Mouse (Mus musculus) thymus, postnatal 10 days (tissue): ENCODE results near the gene Gm21762.
"Not testable (repeated sequence)": the region's sequence is repeated elsewhere in the genome, so short reads cannot be mapped to it uniquely, and the experiment has no call there.

ENCODE experiments used
- DNase-seq, 2 experiments: peaks; one replicate each; pipeline ENCODE4 v3.0.0; 2021; ENCODE audit warnings: low spot score in 2 of 2

Gene Gm21762

DNA sequence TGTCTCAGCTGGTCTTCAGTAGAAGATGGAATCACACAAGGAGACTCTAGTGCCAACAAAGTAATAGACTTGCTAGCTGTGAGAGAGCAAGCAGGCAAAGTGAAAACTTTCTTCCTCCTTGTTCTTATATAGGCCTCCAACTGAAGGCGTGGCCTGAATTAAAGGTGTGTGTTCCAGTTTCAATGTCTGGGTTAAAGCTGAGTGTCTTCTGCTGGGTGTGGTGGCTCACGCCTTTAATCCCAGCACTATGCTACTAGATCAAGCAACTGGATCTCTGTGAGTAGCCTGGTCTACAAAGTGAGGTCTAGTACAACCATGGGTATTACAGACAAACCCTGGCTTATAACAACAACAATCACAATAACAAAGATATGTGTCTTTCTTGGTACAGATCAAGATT, at the start of gene Gm21762:
Gene Gm21762 (minus strand): TSS at position 101 of the 400 bp plus-strand sequence.
- not testable (repeated sequence) for DNase-seq

DNA sequence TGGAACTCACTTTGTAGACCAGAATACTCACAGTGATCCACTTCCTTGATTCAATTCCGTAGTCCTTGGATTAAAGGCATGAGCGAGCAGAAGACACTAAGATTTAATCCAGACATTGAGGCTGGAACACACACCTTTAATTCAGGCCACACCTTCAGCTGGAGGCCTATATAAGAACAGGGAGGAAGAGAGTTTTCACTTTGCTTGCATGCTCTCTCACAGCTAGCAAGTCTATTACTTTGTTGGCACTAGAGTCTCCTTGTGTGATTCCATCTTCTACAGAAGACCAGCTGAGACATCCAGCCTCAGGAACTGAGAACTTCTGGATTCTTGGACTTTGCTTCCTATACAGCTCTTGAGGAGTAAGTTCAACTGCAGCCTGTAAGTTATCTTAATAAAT, 47.1 kb upstream of the Gm21762 start, which contains the start of gene AF067061:
Gene AF067061 (plus strand): TSS at position 245 of the 400 bp plus-strand sequence.
- not testable (repeated sequence) for DNase-seq

DNA sequence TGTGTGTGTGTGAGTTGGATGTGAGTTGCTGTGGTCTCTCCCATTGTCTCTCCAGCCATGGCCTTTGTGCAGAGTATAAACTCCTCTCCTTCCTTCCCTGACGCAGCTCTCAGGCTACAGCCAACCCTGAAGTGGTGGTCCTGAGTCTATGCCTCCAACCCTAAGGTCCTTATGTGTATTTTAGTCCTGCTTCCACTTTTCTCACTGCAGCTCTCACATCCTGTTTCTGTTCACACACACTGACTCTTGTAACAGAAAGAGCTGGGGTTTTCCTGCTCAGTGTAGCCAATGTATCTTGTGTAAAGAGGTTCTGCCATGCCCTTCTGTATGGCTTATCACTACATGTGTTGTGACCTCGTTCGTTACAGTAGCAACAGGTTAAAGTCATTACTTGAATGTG, 44.0 kb upstream of the Gm21762 start:
- not testable (repeated sequence) for DNase-seq

DNA sequence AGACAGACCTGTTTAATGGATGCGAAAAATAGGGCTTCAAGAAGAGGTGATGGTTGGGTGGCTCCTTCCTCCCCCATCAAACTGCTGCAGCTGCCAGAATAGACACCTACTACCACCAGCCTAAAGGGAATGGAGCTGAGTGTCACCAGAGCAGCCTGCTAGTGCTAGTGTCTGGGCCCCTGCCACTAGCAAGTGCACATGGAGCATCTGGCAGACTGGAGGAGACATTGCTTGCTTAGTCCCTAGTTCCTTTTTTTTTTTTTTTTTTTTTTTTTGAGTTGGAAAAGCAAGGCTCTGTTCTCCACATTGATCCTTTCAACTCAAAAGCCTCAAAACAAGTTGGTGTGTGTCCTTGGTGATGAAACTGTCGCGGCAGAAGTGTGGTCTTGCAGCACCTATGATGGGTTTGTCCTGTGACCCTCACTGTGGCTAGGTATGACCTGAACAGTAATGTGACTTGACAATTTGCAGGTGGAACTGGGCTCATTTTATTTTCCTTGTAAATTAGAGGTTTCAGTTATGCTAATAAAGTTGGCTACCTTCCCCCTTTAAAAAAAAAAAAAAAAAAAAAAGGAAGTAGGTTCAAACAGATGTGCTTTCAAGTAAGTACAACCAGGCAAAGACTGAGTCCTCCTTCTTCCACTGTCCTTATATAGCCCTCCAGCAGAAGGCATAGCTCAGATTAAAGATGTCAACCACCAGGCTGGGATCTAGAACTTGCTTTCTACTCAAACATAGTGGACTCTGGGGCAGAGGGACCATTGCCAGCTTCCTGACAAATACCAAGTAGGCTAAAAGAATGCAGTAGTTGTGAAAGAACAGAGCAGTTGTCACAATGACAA, 43.3 kb upstream of the Gm21762 start:
- not testable (repeated sequence) for DNase-seq

DNA sequence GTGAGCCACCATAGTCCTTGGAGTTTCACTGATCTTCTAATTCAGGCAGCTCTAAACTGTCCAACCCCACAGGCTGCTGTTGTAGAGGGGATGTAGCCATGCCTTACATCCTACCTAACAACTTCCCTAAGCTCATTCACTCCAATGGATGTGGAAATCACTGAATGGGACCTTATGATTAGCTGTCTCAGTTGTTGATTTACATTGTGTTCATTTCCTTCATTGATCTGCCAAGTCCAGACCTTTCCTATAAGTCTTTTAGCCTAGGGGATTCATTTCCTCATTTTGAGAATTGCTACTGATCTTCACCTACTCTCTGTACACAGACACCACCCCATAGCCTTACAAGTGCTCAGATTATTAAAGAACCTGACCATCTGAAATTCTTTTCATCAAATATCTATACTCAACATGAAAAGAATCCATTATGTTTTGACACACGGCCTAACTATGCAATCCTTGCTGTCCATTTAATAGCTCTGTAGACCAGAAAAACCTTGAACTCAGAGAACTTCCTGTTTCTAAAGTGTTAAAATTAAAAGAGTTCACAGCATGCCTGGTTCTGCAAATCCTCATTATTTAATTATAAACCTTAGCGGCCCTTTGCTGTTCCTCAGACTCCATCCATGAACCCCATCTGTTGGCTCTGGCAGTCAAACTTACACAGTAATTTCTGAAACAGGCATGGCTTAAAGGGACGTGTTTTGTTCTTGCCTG, 35.6 kb upstream of the Gm21762 start:
- DNase-seq = not testable (repeated sequence)

DNA sequence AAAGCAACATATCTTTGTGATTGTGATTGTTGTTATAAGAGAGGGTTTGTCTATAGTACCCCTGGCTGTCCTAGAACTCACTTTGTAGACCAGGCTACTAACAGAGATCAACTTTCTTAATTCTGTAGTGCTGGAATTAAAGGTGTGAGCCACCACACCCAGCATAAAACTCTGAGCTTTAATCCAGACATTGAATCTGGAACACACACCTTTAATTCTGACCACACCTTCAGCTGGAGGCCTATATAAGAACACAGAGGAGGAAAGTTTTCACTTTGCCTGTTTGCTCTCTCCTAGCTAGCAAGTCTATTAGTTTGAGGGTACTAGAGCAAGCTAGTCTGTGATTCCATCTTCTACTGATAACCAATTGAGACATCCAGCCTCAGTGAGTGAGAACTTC, 23.1 kb upstream of the Gm21762 start, which contains the start of gene Gm21731:
Gene Gm21731 (plus strand): TSS at position 301 of the 400 bp plus-strand sequence.
- DNase-seq = not testable (repeated sequence)

DNA sequence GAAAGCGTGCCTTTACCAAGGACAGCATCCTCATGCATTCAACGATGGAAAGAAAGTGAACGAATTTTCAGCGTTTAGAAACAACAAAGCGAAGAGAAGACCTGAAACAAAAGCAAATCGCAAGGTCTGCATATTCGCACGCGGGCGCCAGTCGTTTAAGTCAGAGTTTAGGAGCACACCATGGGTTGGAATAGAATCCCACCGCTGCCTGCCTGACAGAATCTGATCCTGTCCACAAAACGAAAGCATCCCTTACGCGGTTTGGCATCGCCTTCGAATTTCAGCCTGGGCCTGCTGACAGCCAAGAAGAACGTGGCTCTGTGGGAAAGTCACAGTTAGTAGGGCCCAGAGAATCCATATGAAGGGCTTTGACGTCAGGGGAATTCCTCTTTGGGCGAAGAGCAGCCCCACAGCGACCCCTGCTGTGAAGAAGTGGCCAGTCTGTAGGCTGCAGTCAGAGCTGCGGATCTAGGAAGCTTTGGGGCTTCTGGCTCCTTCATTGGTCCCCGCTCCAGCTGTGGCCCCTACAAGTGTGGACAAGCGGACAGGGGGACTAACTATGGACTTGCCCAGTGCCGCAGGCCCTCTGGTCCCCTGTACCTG, 16.8 kb upstream of the Gm21762 start:
- not testable (repeated sequence) for DNase-seq

DNA sequence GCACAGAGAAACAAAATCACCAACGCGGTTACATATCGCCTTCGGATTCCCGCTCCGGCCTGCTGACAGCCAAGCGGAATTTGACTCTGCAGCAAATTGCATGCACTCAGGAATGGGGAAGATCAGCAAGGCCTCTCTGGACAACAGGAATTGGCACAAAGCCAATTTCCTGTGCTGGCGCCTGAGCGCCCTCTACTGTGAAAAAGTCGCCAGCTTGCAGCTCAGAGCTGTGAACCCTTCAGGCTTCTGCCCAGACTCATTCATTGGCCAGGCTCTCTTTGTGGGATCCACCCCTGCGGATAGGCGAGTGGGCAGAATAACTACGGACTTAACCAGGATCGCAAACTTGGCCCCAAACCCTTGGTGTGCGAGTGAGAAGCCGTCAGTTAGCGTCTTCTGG, 16.1 kb upstream of the Gm21762 start:
- not testable (repeated sequence) for DNase-seq

DNA sequence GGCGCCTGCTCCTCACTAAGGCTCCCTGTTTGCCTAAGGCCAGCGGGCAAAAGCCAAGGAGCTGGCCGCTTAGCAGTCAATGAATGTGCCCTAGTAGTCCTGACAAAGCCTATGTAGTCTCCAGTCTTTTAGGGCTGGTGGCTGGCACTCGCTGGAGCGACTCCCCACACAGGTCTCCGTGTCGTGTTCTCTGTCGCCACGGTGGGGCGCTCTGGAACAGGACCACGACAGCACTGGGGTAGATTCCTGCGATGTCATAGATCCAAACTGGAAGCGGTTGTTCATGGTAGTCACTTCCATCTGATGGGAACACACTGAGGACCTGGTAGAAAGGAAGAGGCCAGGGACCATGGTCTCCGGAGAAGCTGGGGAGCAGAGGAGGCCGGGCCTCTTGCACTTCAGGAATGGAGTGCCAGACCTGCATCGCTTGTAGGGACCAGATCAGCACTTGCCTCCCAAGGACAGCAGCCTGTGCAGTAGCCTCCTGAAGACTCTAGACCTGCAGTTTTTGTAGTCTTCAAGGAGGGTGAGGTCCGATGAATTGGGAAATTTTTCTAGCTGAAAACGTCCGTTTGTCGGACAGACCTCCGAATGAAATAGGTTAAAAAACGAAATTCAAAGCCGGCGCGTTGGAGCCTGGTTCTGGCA, 7.4 kb upstream of the Gm21762 start:
- not testable (repeated sequence) for DNase-seq

DNA sequence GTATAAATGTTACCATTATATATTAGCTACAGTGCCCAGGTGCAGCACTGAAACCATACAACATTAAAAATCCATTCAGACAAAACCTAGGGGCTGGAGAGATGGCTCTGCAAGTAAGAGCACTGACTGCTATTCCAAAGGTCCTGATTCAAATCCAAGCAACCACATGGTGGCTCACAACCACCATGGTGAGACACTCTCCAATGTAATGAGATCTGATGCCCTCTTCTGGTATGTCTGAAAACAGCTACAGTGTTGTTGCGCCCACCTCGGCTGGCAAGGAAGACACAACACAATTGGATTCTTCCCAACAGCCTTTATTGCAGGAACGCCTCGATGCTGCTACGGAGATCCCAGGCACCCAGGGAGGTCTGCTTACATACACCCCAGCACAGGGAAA, 5.2 kb upstream of the Gm21762 start:
- not testable (repeated sequence) for DNase-seq

DNA sequence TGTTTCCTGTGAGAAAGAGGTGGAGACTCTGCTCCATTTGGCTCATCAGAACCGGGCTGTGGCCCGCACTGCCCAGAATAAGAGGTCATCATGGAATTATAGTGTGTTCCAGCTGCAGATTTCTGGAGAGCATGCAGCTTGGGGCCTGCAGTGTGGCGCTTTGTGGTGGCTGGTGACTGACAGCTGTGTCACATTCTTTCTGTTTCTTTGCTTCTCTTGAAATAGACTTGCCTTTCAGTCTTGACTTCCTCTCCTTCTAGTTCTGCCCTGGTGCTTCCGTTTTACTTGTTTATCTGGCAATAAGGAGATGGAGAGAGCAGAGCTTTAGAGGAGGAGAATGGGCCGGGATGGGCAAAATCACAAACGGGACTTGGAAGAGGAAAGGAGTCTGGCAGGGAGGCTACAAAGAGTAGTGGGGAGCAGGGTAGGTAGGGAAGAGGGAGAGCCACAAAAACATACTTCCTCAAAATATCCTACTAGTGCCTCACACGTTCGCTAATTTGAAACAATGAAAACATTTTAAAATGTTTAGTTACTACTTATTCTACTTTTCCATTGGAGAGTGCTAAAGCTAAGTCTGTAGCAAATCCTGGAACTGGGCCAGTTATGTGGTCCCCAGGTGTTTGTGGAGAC, 19.4 kb downstream of the Gm21762 start:
- not testable (repeated sequence) for DNase-seq

DNA sequence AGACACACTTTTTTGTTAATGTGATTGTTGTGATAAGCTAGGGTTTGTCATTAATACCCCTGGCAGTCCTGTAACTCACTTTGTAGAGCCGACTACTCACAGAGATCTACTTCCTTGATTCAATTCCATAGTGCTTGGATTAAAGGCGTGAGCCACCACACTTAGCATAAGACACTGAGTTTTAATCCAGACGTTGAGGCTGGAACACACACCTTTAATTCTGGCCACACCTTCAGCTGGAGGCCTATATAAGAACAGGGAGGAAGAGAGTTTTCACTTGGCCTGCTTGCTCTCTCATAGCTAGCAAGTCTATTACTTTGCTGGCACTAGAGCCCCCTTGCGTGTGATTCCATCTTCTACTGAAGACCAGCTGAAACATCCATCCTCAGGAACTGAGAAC, 43.6 kb downstream of the Gm21762 start, which contains the start of gene Gm21818:
Gene Gm21818 (plus strand): TSS at position 301 of the 400 bp plus-strand sequence.
- DNase-seq = not testable (repeated sequence)

DNA sequence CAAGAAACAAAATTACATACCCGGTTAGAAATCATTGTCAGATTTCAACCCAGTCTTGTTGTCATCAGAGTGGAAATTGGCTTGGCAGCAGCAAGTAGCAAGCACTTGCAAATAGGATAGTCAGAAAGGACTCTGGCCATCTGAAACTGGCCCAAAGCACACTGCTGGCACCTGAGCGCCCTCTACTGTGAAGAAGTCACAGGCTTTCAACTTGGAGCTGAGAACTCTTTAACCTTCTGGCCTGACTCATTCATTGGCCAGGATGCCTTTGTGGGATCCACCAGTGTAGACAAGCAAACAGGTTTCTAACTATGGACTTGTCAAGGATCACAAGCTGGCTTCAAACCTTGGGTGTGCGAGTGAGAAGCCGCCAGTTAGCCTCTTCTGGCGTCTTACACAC, 47.4 kb downstream of the Gm21762 start:
- DNase-seq = not testable (repeated sequence)
